22 mouse cellular contexts compared by ENCODE assay signal in genomic region chr1:186985131-186985530, GRCm38 (mm10). TPM values are rescaled to one million over a fixed set of nuclear protein-coding genes. Genes with fewer than 3 reads are reported as not detected.
DNase-seq lines count a peak whose midpoint lies in the region; ATAC-seq lines count a peak whose summit lies in the region.
"Had no signal": no experiment of that assay in that cellular context is flagged by ENCODE, and none has a peak within 500 bp of the region (broad histone marks: within the 10 kb centered on the region; RNA-seq: fewer than 3 reads in every experiment).

No protein-coding gene starts in this region.

- no peak overlapping the region for H3K9ac ChIP-seq in midbrain, embryonic 11.5 days (ENCODE audit: low read length)
- no peak overlapping the region for H3K9ac ChIP-seq in midbrain, embryonic 15.5 days
- H3K9ac ChIP-seq: embryonic facial prominence, embryonic 12.5 days; forebrain, embryonic 12.5 days had no signal

- no peak overlapping the region for H3K4me2 ChIP-seq in midbrain, embryonic 11.5 days
- H3K4me2 ChIP-seq in midbrain, embryonic 15.5 days = no peak overlapping the region
- H3K4me2 ChIP-seq: embryonic facial prominence, embryonic 12.5 days; forebrain, embryonic 12.5 days had no signal

- H3K36me3 ChIP-seq in midbrain, embryonic 11.5 days (ENCODE audit: control insufficient read depth, insufficient read depth, low read length) = no peaks in the 10 kb centered on the region
- no peaks in the 10 kb centered on the region for H3K36me3 ChIP-seq in midbrain, embryonic 15.5 days (replicated peaks)
- H3K36me3 ChIP-seq: embryonic facial prominence, embryonic 10.5 days; embryonic facial prominence, embryonic 12.5 days; forebrain, embryonic 12.5 days had no signal

- ATAC-seq in midbrain, embryonic 11.5 days (ENCODE audit: low FRiP score) = no peak
- ATAC-seq in midbrain, embryonic 15.5 days (replicated peaks) = no peak
- ATAC-seq: forebrain, embryonic 14.5 days; forebrain, embryonic 16.5 days had no signal

- H3K9me3 ChIP-seq in midbrain, embryonic 11.5 days (ENCODE audit: control insufficient read depth, low read length) = no peaks in the 10 kb centered on the region
- H3K9me3 ChIP-seq in midbrain, embryonic 15.5 days = no peaks in the 10 kb centered on the region
- H3K9me3 ChIP-seq: embryonic facial prominence, embryonic 10.5 days; embryonic facial prominence, embryonic 12.5 days; forebrain, embryonic 12.5 days had no signal

- H3K27ac ChIP-seq in midbrain, embryonic 11.5 days (ENCODE audit: low read depth, low read length) = no peak overlapping the region
- H3K27ac ChIP-seq in midbrain, embryonic 15.5 days = no peak overlapping the region
- H3K27ac ChIP-seq: embryonic facial prominence, embryonic 10.5 days; embryonic facial prominence, embryonic 12.5 days; forebrain, embryonic 12.5 days had no signal

- H3K4me1 ChIP-seq in midbrain, embryonic 11.5 days (ENCODE audit: control insufficient read depth, insufficient read depth, low read length) = 0 out of 2 replicates have a peak, but pooled peaks cover under 1% of the 10 kb centered on the region
- H3K4me1 ChIP-seq in midbrain, embryonic 15.5 days = peaks cover 13% of the 10 kb centered on the region

- H3K4me3 ChIP-seq in midbrain, embryonic 11.5 days (ENCODE audit: low read depth, low read length) = no peak overlapping the region
- no peak overlapping the region for H3K4me3 ChIP-seq in midbrain, embryonic 15.5 days
- H3K4me3 ChIP-seq: embryonic facial prominence, embryonic 10.5 days; embryonic facial prominence, embryonic 12.5 days; forebrain, embryonic 12.5 days had no signal

- WGBS in midbrain, embryonic 11.5 days = 92% methylated on average over 11 of the region's 11 CpGs
- 90% methylated on average over 11 of the region's 11 CpGs for WGBS in midbrain, embryonic 15.5 days

- DNase-seq in heart, adult 11 months = peak; percentile 66
- DNase-seq in heart, adult 9 months (ENCODE audit: low spot score in 2 of 2) = no peak
- peak; percentile 79 for DNase-seq in midbrain, embryonic 11.5 days (ENCODE audit: low spot score, missing footprints)
- peak; percentile 21 for DNase-seq in NIH3T3 (ENCODE audit: low read depth)
- no peak for DNase-seq in cerebellum, adult 9-11 months
- DNase-seq: adrenal gland, adult 2 months; adrenal gland, postnatal 10 days; adrenal gland, postnatal 25 days; cerebellum, adult 11 months; cerebellum, adult 18-20 months; cerebellum, adult 8-10 months; cerebellum, postnatal 10 days; cerebellum, postnatal 25 days had no signal

- H3K27me3 ChIP-seq in midbrain, embryonic 11.5 days (ENCODE audit: control insufficient read depth, insufficient read depth, low read length) = no peaks in the 10 kb centered on the region
- H3K27me3 ChIP-seq in midbrain, embryonic 15.5 days (replicated peaks) = no peaks in the 10 kb centered on the region; the same call in 1 of the 2 replicates
- H3K27me3 ChIP-seq: embryonic facial prominence, embryonic 12.5 days; forebrain, embryonic 12.5 days had no signal

RNA-seq across cellular contexts. Expression of gene D1Pas1, which starts 17.9 kb away (rescaled TPM):
- 0.10 and 0.15 TPM in 2 replicates for polyA plus RNA-seq in midbrain, embryonic 11.5 days (2014; fragmentation: Nextera tagmentation; extraction: Ambion mirVana)
- polyA plus RNA-seq in midbrain, embryonic 15.5 days (2015; fragmentation: Nextera tagmentation; extraction: Ambion mirVana) = 0.09 TPM in 1 of 2 replicates, not detected in the other
- polyA plus RNA-seq: adrenal gland, adult 2 months; C2C12; cortical plate, adult 2 months; embryonic facial prominence, embryonic 12.5 days; embryonic facial prominence, embryonic 14.5 days; forebrain, embryonic 12.5 days; forebrain, embryonic 16.5 days had no signal

Comparison
In these comparisons a context has a peak if more than half of its experiments do, and no peak if none do; other contexts are left out.
1. DNase-seq: peak in heart, adult 11 months (single experiment), midbrain, embryonic 11.5 days (single experiment) and NIH3T3 (single experiment); none in heart, adult 9 months (0 of 2) and cerebellum, adult 9-11 months (single experiment).